Mouse (Mus musculus) neural tube, embryonic 13.5 days (tissue): ENCODE data around the gene Zfp119b. TPM values are rescaled to one million over a fixed set of nuclear protein-coding genes. Genes with fewer than 3 reads are reported as not detected.
A peak's percentile ranks its signal among the peaks of the same experiment; 100 is the strongest.

ENCODE experiments used
- ATAC-seq: fragments of 200-750 bp; cut with Nextera tagmentation; 2 replicates; pipeline ENCODE4 v1.8.0; 2017; ENCODE audit warnings: low read depth, mild to moderate bottlenecking, moderate TSS enrichment, moderate library complexity
- H3K27ac ChIP-seq: fragments of 300-500 bp; sonication (generic); replicated peaks from 2 replicates; pipeline ENCODE4 v1.5.1; 2015; ENCODE audit warnings: moderate library complexity, mild to moderate bottlenecking, inconsistent platforms
- H3K27me3 ChIP-seq: fragments of 300-500 bp; sonication (generic); 2 replicates; pipeline ENCODE4 v1.6.1; 2015; ENCODE audit warnings: mild to moderate bottlenecking, inconsistent platforms
- H3K36me3 ChIP-seq: fragments of 300-500 bp; sonication (generic); 2 replicates; pipeline ENCODE4 v1.6.1; 2015; ENCODE audit warnings: mild to moderate bottlenecking, inconsistent platforms
- H3K4me1 ChIP-seq: fragments of 300-500 bp; sonication (generic); replicated peaks from 2 replicates; pipeline ENCODE4 v1.6.1; 2015; ENCODE audit warnings: inconsistent platforms
- H3K4me2 ChIP-seq: fragments of 300-500 bp; sonication (generic); 2 replicates; pipeline ENCODE4 v1.6.1; 2015; ENCODE audit warnings: inconsistent platforms, mild to moderate bottlenecking, moderate library complexity
- H3K4me3 ChIP-seq: fragments of 300-500 bp; sonication (generic); 2 replicates; pipeline ENCODE4 v1.5.1; 2015; ENCODE audit warnings: mild to moderate bottlenecking, inconsistent platforms
- H3K9ac ChIP-seq: fragments of 300-500 bp; sonication (generic); 2 replicates; pipeline ENCODE4 v1.6.1; 2015; ENCODE audit warnings: moderate library complexity, mild to moderate bottlenecking, inconsistent platforms
- H3K9me3 ChIP-seq: fragments of 300-500 bp; sonication (generic); 2 replicates; pipeline ENCODE4 v1.6.1; 2016; ENCODE audit warnings: inconsistent platforms
- WGBS: fragments of 180-500 bp; shearing (Covaris S2); methylation state at CpG from one replicate; pipeline ENCODE4 v1.1.7; 2015; 5-methylcytosine and 5-hydroxymethylcytosine counted together
- polyA plus RNA-seq: library from polyadenylated mRNA; unstranded; fragments of >200 nt; fragmentation: Nextera tagmentation; extraction: Ambion mirVana; gene quantifications from 2 replicates; pipeline ENCODE4 v1.2.1, GENCODE M21; 2015

Zfp119b gene
- 9.0 and 9.6 TPM in 2 replicates for polyA plus RNA-seq

DNA sequence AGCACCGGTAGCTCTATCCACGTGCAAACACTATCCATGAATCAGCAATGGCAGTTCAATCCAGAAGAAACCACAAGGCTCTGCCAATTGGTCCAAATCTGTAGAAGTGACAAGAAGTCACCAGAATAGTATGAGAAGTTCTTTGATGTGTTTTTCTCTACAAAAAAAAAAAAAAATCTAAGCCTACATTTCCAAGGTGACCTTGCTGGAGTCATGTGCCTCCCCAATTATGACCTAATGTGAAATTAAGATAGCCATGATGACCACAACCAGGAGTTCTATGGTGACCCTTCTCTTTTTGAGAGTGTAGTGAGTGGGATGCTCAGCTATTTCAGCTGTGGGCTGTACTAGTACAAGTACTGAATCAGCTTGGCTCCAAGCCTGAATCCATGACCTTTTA lies at the start of gene Zfp119b:
TSS of gene Zfp119b (minus strand) at position 101 of the 400 bp plus-strand sequence.
- no peak for ATAC-seq
- Histone ChIP-seq H3K9ac (no peak within 1 kb of the TSS), H3K4me1 (peaks cover 8% of the 10 kb centered on the region; the same call in 1 of the 2 replicates), H3K36me3 (no peaks in the 10 kb centered on the region), H3K4me3 (no peak within 1 kb of the TSS), H3K27ac (no peak within 1 kb of the TSS), H3K9me3 (no peaks in the 10 kb centered on the region), H3K4me2 (no peak within 1 kb of the TSS), H3K27me3 (peaks cover 15% of the 10 kb centered on the region)
- WGBS, result 87% methylated on average over 2 of the region's 2 CpGs

DNA sequence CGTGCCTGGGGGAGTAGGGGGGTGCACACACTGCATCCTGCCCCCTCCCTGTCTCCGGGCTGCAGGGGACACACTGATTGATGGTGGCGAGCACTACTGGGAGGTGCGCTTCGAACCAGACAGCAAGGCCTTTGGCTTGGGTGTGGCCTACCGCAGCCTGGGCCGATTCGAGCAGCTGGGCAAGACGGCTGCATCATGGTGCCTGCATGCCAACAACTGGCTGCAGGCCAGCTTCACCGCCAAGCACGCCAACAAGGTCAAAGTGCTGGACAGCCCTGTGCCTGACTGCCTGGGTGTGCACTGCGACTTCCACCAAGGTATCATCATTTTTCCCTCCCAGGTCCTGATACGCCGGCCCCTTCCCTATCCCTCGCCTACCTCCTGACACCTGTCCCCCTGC lies 46.7 kb upstream of the Zfp119b start:
- H3K9me3 ChIP-seq, result no peaks in the 10 kb centered on the region
- WGBS, result 87% methylated on average over 15 of the region's 15 CpGs
- H3K27me3 ChIP-seq, result peaks cover 20% of the 10 kb centered on the region
- peaks cover 69% of the 10 kb centered on the region for H3K36me3 ChIP-seq
- no peak overlapping the region for H3K4me2 ChIP-seq
- H3K9ac ChIP-seq, result no peak overlapping the region
- no peak for ATAC-seq
- peaks cover 8% of the 10 kb centered on the region; the same call in 1 of the 2 replicates for H3K4me1 ChIP-seq
- no peak overlapping the region for H3K4me3 ChIP-seq
- no peak overlapping the region for H3K27ac ChIP-seq

DNA sequence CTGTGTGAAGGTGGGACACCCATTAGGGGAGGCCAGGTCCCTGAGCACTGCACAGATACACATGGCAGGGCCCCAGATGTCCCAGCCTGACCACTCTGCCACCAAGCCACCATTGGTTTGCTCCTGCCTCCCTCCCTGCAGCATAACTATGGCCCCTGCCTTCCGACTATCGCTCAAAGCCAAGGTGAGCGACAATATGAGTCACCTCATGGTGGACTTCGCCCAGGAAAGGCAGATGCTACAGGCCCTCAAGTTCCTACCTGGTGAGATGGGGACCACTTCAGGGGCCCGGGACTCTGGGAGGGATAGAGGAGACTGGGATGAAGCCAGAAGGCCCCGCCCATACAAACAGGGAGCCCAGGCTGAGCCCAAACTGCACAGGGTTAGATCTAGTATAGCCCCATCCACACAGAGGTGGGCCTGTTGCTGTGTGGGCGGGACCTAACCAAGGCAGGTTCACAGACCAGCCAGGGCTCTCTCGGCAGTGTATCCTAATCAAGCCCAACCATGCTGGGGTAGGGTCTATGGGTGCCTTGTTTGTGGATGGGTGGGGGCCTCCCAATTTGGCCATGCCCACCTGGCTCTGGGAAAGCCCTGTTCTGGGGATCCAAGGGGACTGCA lies 41.1 kb upstream of the Zfp119b start:
- no peak for ATAC-seq
- H3K9me3 ChIP-seq, result no peaks in the 10 kb centered on the region
- H3K4me2 ChIP-seq, result no peak overlapping the region
- H3K27ac ChIP-seq, result no peak overlapping the region
- 86% methylated on average over 8 of the region's 8 CpGs for WGBS
- H3K4me3 ChIP-seq, result no peak overlapping the region
- H3K36me3 ChIP-seq, result peaks cover 75% of the 10 kb centered on the region
- no peak overlapping the region for H3K9ac ChIP-seq
- peaks cover 20% of the 10 kb centered on the region for H3K4me1 ChIP-seq
- no peaks in the 10 kb centered on the region for H3K27me3 ChIP-seq

DNA sequence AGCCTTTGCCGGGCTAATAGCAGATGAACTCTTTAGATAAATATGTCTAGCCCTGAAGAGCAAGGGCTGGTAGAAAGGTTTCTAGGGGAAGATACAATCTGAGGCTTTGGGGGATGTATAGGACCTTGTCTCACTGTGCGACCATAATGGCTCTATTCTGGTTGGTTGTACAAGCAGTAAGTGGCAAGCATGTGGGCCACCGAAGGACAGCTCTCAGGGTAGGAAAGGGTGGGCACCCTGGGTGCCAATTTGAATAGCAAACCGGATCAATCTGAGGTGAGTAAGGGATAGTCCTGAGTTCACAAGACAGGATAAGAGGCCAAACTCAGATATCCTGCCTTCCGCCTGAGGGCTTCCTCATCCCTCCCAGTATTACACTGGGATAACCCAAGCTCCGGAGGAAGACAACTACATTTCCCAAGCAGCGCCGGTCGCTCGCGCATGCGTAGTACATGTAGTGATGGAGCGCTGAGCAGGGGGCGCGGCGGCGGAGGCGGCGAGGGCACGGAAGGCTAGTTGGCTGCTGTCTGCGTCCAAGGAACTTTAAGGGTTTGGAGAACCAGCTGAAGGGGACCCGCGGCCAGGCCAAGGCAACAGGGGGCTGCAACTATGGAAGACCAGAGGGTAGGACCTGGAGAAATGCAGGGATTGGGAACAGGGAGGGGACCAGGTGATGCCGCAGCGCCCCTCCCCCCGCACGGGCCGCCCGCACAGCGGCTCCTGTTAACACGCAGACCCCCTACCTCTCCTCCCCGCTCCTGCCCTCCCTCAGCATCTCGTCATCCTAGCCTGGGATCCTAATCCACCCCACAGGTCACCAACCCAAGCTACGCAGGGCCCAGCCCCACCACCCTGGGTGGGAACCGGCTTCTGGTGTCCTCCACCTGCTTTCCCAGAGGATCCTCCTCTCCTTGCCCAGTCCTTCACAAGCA lies 37.0 kb upstream of the Zfp119b start, which contains the start of gene Fsd1:
TSS of gene Fsd1 (plus strand) at position 480 of the 932 bp plus-strand sequence.
- peak within 1 kb of the TSS; percentile 74 for H3K4me3 ChIP-seq
- WGBS, result 10% methylated on average over 33 of the region's 35 CpGs
- H3K4me1 ChIP-seq, result peaks cover 12% of the 10 kb centered on the region
- peak within 1 kb of the TSS; percentile 79 for H3K4me2 ChIP-seq
- peaks cover 35% of the 10 kb centered on the region for H3K36me3 ChIP-seq
- no peaks in the 10 kb centered on the region for H3K9me3 ChIP-seq
- peak within 1 kb of the TSS; percentile 89 for H3K9ac ChIP-seq
- peak; percentile 85 for ATAC-seq
- peak within 1 kb of the TSS; percentile 61 for H3K27ac ChIP-seq
- no peaks in the 10 kb centered on the region for H3K27me3 ChIP-seq

DNA sequence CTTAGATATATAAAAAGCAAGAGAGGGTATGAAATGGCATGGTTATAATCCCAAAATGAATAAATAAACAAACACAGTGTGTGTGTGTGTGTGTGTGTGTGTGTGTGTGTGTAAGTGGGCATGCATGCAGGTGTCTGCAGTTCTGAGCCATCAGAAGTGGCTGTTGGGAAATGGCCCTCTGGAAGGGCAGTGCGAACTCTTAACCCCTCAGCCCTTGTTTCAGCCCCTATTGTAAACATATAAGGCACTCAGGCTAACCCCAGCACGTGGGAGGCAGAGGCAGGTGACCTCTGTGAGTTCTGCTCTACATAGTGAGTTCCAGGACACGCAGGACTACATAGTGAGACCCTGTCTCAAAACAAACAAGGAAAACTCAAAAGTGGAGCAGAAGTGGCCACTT lies 28.0 kb upstream of the Zfp119b start:
- Histone ChIP-seq H3K4me1 (peaks cover 27% of the 10 kb centered on the region), H3K9me3 (no peaks in the 10 kb centered on the region), H3K27ac (peak overlapping the region; percentile 59; the same call in 1 of the 2 replicates), H3K4me2 (no peak overlapping the region), H3K4me3 (no peak overlapping the region), H3K27me3 (no peaks in the 10 kb centered on the region), H3K36me3 (peaks cover 31% of the 10 kb centered on the region), H3K9ac (peak overlapping the region; percentile 52)
- ATAC-seq, result no peak
- WGBS, result 55% methylated on average over 3 of the region's 3 CpGs

DNA sequence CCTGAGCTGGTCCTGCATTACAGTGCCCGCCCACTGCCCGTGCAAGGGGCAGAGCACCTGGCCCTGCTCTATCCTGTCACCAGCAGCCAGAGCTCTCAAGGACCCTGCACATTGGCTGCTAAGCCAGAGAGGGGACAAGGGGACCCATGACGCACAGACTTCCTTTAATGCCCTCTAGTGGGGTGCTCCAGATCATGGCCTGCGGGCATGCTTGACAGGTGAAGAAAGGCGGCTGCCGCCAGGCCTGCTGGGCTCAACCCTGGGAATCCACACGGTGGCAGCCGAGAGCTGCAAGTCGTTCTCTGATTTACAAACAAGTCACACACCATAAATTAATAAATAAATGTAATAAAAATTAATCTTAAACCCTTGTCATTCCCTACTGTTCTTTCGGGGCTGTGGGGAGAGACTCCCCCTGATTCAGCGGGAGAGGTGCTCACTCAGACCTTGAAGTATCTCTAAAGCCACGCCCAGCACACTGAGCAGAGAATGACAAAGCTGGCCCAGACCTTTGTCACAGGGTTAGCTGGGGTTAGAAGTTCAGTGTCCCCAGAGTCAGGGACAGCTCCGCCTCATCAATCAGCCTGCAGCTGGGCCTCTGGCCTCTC lies 27.1 kb upstream of the Zfp119b start:
- H3K4me2 ChIP-seq, result no peak overlapping the region
- ATAC-seq, result peak; percentile 71
- peaks cover 36% of the 10 kb centered on the region for H3K4me1 ChIP-seq
- peak overlapping the region; percentile 52 for H3K9ac ChIP-seq
- no peaks in the 10 kb centered on the region for H3K27me3 ChIP-seq
- H3K4me3 ChIP-seq, result no peak overlapping the region
- no peaks in the 10 kb centered on the region for H3K9me3 ChIP-seq
- 13% methylated on average over 13 of the region's 13 CpGs for WGBS
- peaks cover 31% of the 10 kb centered on the region for H3K36me3 ChIP-seq
- peak overlapping the region; percentile 65 for H3K27ac ChIP-seq

DNA sequence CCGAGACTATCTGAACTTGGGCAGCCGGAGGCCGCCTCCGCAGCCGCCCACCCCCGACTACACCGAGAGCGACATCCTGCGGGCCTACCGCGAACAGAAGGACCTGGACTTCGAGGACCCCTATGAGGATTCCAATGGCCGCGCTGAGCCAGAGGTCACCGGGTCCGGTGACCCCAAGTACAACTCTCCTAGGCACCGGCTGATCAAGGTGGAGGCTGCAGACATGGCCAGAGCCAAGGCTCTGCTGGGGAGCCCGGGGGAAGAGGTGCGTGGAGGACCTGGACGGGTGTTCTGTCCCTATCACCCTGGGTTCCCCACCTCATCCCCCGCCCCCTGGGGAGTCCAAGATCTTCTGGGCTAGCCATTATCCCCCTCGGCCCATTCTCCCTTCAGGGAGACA lies 22.2 kb upstream of the Zfp119b start:
- Histone ChIP-seq H3K9ac (peak overlapping the region; percentile 96), H3K27ac (0 out of 2 replicates have a peak overlapping the region, but pooled peaks have one; percentile 93), H3K36me3 (peaks cover 48% of the 10 kb centered on the region), H3K4me2 (peak overlapping the region; percentile 88), H3K4me3 (peak overlapping the region; percentile 69), H3K4me1 (peaks cover 67% of the 10 kb centered on the region), H3K27me3 (no peaks in the 10 kb centered on the region), H3K9me3 (no peaks in the 10 kb centered on the region)
- 24% methylated on average over 22 of the region's 22 CpGs for WGBS
- no peak for ATAC-seq

DNA sequence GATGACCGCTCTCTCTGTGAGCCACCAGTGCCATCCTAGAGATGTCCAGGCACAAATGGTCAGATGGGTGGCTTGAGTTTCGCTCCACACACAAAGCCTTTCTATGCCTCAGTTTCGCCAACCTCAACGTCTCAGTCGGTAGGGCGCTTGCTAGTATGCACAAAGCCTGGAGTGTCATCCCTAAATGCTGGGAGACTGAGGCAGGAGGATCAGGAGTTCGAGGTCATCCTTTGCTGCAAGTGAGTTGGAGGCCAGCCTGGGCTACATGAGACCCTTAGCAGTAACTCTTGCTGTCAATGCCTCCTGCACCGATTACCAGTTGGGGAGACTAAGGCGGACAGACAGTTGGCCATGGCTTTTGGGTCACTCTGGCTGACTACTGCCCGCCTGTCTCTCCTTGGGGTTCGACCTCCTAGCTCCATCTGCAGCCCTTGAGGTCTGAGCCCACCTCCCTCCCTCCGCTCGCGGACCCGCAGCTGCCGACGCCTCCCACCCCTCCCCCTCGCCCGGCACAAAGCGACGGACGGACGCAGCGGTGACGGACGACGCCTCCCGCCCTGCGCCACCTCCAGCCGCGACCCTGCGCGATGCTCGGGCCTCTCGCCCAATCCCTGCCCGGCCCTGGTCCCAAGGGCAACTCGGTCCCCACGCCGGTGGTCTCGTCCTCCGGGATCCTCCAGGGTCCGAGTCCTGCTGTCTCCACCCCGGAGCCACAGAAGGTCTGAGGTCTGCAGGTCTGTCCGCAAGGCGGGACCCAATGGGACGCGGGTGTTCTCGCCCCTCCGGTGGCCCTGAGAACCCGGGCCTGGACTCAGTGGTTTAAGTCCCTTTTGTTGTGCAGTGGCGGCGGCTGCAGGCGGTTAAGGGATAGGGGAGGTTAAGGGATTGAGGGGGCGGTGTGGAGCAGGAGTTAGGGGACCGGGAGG lies 20.9 kb upstream of the Zfp119b start, which contains the start of gene Shd:
TSS of gene Shd (plus strand) at position 502 of the 926 bp plus-strand sequence.
- peak; percentile 59 for ATAC-seq
- peaks cover 52% of the 10 kb centered on the region for H3K36me3 ChIP-seq

DNA sequence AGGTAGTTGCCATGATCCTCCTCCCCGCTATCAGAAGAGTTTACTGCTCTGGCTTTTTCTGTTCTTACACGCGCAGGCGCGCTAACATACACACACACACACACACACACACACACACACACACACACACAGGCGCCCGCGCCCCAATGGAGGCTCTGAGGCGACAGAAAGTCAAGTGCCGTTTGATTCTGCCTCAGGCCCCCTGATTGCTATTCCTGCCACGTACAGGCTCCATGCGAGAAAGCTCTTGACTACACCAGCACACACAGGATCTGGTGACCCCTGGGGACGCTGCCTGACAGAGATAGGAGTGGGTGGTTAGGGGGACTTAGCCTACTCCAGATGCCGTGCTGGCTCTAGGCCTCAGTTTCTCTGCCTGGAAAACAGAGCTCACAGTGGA lies 20.3 kb upstream of the Zfp119b start:
- H3K4me1 ChIP-seq, result peaks cover 62% of the 10 kb centered on the region
- no peaks in the 10 kb centered on the region for H3K27me3 ChIP-seq

More for the DNA sequence above, 20.9 kb upstream of the Zfp119b start, which contains the start of gene Shd:
- peak within 1 kb of the TSS; percentile 93 for H3K27ac ChIP-seq
- H3K4me2 ChIP-seq, result peak within 1 kb of the TSS; percentile 88
- peak within 1 kb of the TSS; percentile 96 for H3K9ac ChIP-seq
- WGBS, result 7% methylated on average over 54 of the region's 55 CpGs
- peak within 1 kb of the TSS; percentile 69 for H3K4me3 ChIP-seq
- no peaks in the 10 kb centered on the region for H3K27me3 ChIP-seq
- peaks cover 62% of the 10 kb centered on the region for H3K4me1 ChIP-seq
- no peaks in the 10 kb centered on the region for H3K9me3 ChIP-seq

DNA sequence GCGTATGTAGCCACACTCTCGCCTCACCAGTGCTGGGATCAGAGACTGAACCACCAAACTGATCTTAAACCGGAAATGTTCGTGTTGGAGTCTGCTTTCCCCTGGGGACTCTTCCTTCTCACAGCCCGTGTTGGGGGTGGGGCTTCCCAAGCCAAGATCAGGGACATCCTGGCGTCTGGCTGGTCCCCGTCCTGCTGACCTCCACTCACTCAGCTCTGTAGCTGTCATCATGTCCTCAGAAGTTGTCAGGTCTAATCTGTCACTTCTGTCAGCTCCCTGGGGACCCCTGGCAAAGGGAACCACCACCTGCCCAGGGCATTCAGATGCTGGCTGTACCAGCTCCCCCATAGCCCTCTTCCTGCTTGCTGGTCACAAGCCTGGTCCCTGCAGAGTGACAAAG lies 18.9 kb upstream of the Zfp119b start:
- Histone ChIP-seq H3K27ac (peak overlapping the region; percentile 93), H3K4me2 (no peak overlapping the region), H3K27me3 (no peaks in the 10 kb centered on the region), H3K9ac (peak overlapping the region; percentile 96; the same call in 1 of the 2 replicates), H3K9me3 (no peaks in the 10 kb centered on the region), H3K4me3 (no peak overlapping the region), H3K4me1 (peaks cover 58% of the 10 kb centered on the region), H3K36me3 (peaks cover 54% of the 10 kb centered on the region)
- ATAC-seq, result no peak
- WGBS, result 57% methylated on average over 7 of the region's 7 CpGs

More for the DNA sequence above, 20.3 kb upstream of the Zfp119b start:
- Histone ChIP-seq H3K9ac (peak overlapping the region; percentile 96), H3K4me2 (peak overlapping the region; percentile 88), H3K9me3 (no peaks in the 10 kb centered on the region), H3K27ac (peak overlapping the region; percentile 93), H3K36me3 (peaks cover 53% of the 10 kb centered on the region), H3K4me3 (peak overlapping the region; percentile 69)
- WGBS, result 8% methylated on average over 14 of the region's 14 CpGs
- ATAC-seq, result peak; percentile 75

DNA sequence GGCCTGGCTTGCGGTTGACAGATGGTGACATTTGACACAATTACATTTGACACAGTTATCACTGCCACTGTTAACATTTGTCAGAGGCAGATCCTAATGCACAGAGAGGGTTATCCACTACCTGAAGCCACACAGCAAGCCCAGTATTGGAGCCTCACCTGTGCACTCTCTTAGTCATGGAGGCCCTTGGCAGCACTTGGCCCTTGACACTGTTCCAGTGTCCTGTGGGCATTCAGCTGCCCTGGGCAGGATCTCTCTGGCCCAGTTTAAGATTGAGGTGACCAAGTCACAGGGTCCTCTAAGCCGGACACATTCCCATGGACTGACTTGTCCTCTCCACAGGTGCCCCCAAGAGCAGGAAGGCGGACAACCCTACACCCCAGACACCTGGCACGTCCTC lies 17.9 kb upstream of the Zfp119b start:
- WGBS, result 100% methylated on average over 4 of the region's 4 CpGs

More for the DNA sequence above, 17.9 kb upstream of the Zfp119b start:
- Histone ChIP-seq H3K4me2 (no peak overlapping the region), H3K27ac (no peak overlapping the region), H3K9ac (no peak overlapping the region), H3K4me3 (no peak overlapping the region), H3K4me1 (peaks cover 51% of the 10 kb centered on the region), H3K27me3 (no peaks in the 10 kb centered on the region), H3K9me3 (no peaks in the 10 kb centered on the region), H3K36me3 (peaks cover 53% of the 10 kb centered on the region)
- no peak for ATAC-seq
